Mouse (Mus musculus) limb, embryonic 14.5 days (tissue): ENCODE measurements around the gene Rapgef3. TPM values are rescaled to one million over a fixed set of nuclear protein-coding genes. Genes with fewer than 3 reads are reported as not detected.

Source experiments
- ATAC-seq: fragments of 200-750 bp; cut with Nextera tagmentation; 2 replicates; pipeline ENCODE4 v1.8.0; 2017; ENCODE audit warnings: low read depth, moderate number of reproducible peaks, moderate TSS enrichment; ENCODE audit not compliant: low FRiP score
- DNase-seq: peaks from one replicate; pipeline ENCODE4 v3.0.0-alpha.2; 2015; ENCODE audit warnings: low spot score
- H3K27ac ChIP-seq: fragments of 300-500 bp; sonication (generic); replicated peaks from 2 replicates; pipeline ENCODE4 v1.5.1; 2014; ENCODE audit warnings: low read depth, mild to moderate bottlenecking, low read length, moderate library complexity, mixed read lengths
- H3K27me3 ChIP-seq: fragments of 300-500 bp; sonication (generic); 2 replicates; pipeline ENCODE4 v1.6.1; 2014; ENCODE audit warnings: low read length, mixed read lengths; ENCODE audit not compliant: control insufficient read depth, insufficient read depth
- H3K36me3 ChIP-seq: fragments of 300-500 bp; sonication (generic); 2 replicates; pipeline ENCODE4 v1.6.1; 2014; ENCODE audit warnings: mild to moderate bottlenecking, low read length, moderate library complexity, mixed read lengths; ENCODE audit not compliant: control insufficient read depth, insufficient read depth
- H3K4me1 ChIP-seq: fragments of 300-500 bp; sonication (generic); 2 replicates; pipeline ENCODE4 v1.6.1; 2014; ENCODE audit warnings: antibody characterized with exemption, low read length, mixed read lengths; ENCODE audit not compliant: control insufficient read depth, insufficient read depth
- H3K4me2 ChIP-seq: fragments of 300-500 bp; sonication (generic); replicated peaks from 2 replicates; pipeline ENCODE4 v1.6.1; 2014; ENCODE audit warnings: low read depth, mild to moderate bottlenecking, low read length, moderate library complexity; ENCODE audit not compliant: severe bottlenecking
- H3K4me3 ChIP-seq: fragments of 300-500 bp; sonication (generic); replicated peaks from 2 replicates; pipeline ENCODE4 v1.5.1; 2014; ENCODE audit warnings: low read length
- H3K9ac ChIP-seq: fragments of 300-500 bp; sonication (generic); 2 replicates; pipeline ENCODE4 v1.6.1; 2014; ENCODE audit warnings: mild to moderate bottlenecking, low read depth, low read length, moderate library complexity; ENCODE audit not compliant: severe bottlenecking
- H3K9me3 ChIP-seq: fragments of 300-500 bp; sonication (generic); 2 replicates; pipeline ENCODE4 v1.6.1; 2016; ENCODE audit warnings: low read length; ENCODE audit not compliant: control insufficient read depth
- POLR2A ChIP-seq: fragments of 200-500 bp; IDR thresholded peaks from 2 replicates; pipeline ENCODE4 v1.8.0; 2012; ENCODE audit warnings: inconsistent platforms, mild to moderate bottlenecking, moderate library complexity, borderline replicate concordance; ENCODE audit not compliant: insufficient read depth, insufficient read length; ENCODE audit errors: extremely low read depth
- WGBS: fragments of 180-500 bp; shearing (Covaris S2); extraction: QIAGEN DNeasy Blood & Tissue Kit; methylation state at CpG from one replicate; pipeline ENCODE4 v1.1.7; 2014; 5-methylcytosine and 5-hydroxymethylcytosine counted together
- polyA plus RNA-seq, 2 experiments: library from polyadenylated mRNA; depleted of rRNA in 1 of 2; stranded (reverse) in 1 of 2; unstranded in 1 of 2; fragments of >200 nt; fragmentation: Nextera tagmentation in 1 of 2; extraction: Ambion mirVana in 1 of 2; gene quantifications; 2 replicates each; pipeline versions ENCODE4 v1.2.1 to v1.2.3; 2012 to 2014

Gene Rapgef3
- polyA plus RNA-seq, 2 experiments: 8.0 to 21.7 TPM

- Histone ChIP-seq H3K27ac (no peak overlapping the region), H3K9ac (no peak overlapping the region), H3K4me2 (no peak overlapping the region), H3K4me1 (peaks cover 19% of the 10 kb centered on the region), H3K4me3 (no peak overlapping the region), H3K27me3 (no peaks in the 10 kb centered on the region), H3K36me3 (peaks cover 7% of the 10 kb centered on the region), H3K9me3 (no peaks in the 10 kb centered on the region)
- ATAC-seq (no peak), DNase-seq (no peak)
- TF ChIP-seq POLR2A: no peak
- WGBS: 89% methylated on average over 5 of the region's 5 CpGs
These were observed 15.3 kb downstream of the Rapgef3 start for GRCm38 (mm10) chr15:97752491-97752890.

- peaks cover 19% of the 10 kb centered on the region for H3K4me1 ChIP-seq
- H3K27me3 ChIP-seq: no peaks in the 10 kb centered on the region
- peaks cover 6% of the 10 kb centered on the region; the same call in 1 of the 2 replicates for H3K36me3 ChIP-seq
- H3K27ac ChIP-seq: no peak overlapping the region
- TF ChIP-seq POLR2A: no peak
- DNase-seq (no peak), ATAC-seq (no peak)
- WGBS: 86% methylated on average over 2 of the region's 2 CpGs
- no peak overlapping the region for H3K4me2 ChIP-seq
- H3K4me3 ChIP-seq: no peak overlapping the region
- no peaks in the 10 kb centered on the region for H3K9me3 ChIP-seq
- H3K9ac ChIP-seq: no peak overlapping the region
These were observed 16.1 kb downstream of the Rapgef3 start for GRCm38 (mm10) chr15:97751676-97752075.

- DNase-seq: peak; percentile 85
- WGBS: 10% methylated on average over 12 of the region's 12 CpGs
- Histone ChIP-seq H3K27me3 (no peaks in the 10 kb centered on the region), H3K4me2 (no peak overlapping the region; the same call in 1 of the 2 replicates), H3K27ac (peak overlapping the region; percentile 30; the same call in 1 of the 2 replicates), H3K36me3 (peaks cover 7% of the 10 kb centered on the region; the same call in 1 of the 2 replicates), H3K4me1 (peaks cover 19% of the 10 kb centered on the region), H3K9me3 (no peaks in the 10 kb centered on the region), H3K4me3 (no peak overlapping the region), H3K9ac (peak overlapping the region; percentile 8; the same call in 1 of the 2 replicates)
- peak; percentile 80 for ATAC-seq
- TF ChIP-seq POLR2A: no peak
These were observed 17.1 kb downstream of the Rapgef3 start for GRCm38 (mm10) chr15:97750697-97751096.

GRCm38 (mm10) chr15:97749841-97750240 lies 17.9 kb downstream of the Rapgef3 start:
- H3K27me3 ChIP-seq: no peaks in the 10 kb centered on the region
- TF ChIP-seq POLR2A: no peak
- H3K4me1 ChIP-seq: peaks cover 25% of the 10 kb centered on the region
- H3K4me2 ChIP-seq: no peak overlapping the region
- H3K9me3 ChIP-seq: no peaks in the 10 kb centered on the region
- no peak overlapping the region for H3K9ac ChIP-seq
- no peak for ATAC-seq
- H3K27ac ChIP-seq: no peak overlapping the region
- no peak overlapping the region for H3K4me3 ChIP-seq
- 92% methylated on average over 13 of the region's 13 CpGs for WGBS
- H3K36me3 ChIP-seq: peaks cover 10% of the 10 kb centered on the region; the same call in 1 of the 2 replicates
- DNase-seq: no peak

GRCm38 (mm10) chr15:97749397-97749796 lies 18.4 kb downstream of the Rapgef3 start:
- DNase-seq (no peak), ATAC-seq (no peak)
- Histone ChIP-seq H3K9me3 (no peaks in the 10 kb centered on the region), H3K27ac (no peak overlapping the region), H3K9ac (no peak overlapping the region), H3K4me3 (no peak overlapping the region), H3K4me2 (no peak overlapping the region), H3K36me3 (peaks cover 10% of the 10 kb centered on the region; the same call in 1 of the 2 replicates), H3K4me1 (peaks cover 27% of the 10 kb centered on the region), H3K27me3 (no peaks in the 10 kb centered on the region)
- WGBS: 91% methylated on average over 9 of the region's 9 CpGs
- no peak for TF ChIP-seq POLR2A

- 83% methylated on average over 4 of the region's 4 CpGs for WGBS
- Histone ChIP-seq H3K9me3 (no peaks in the 10 kb centered on the region), H3K4me1 (peaks cover 22% of the 10 kb centered on the region), H3K4me2 (no peak overlapping the region), H3K4me3 (no peak overlapping the region), H3K27ac (no peak overlapping the region), H3K9ac (no peak overlapping the region), H3K27me3 (no peaks in the 10 kb centered on the region), H3K36me3 (peaks cover 10% of the 10 kb centered on the region; the same call in 1 of the 2 replicates)
- ATAC-seq (no peak), DNase-seq (no peak)
- TF ChIP-seq POLR2A: no peak
These were observed 18.8 kb downstream of the Rapgef3 start for GRCm38 (mm10) chr15:97748964-97749363.
